Mouse (Mus musculus) heart, embryonic 15.5 days (tissue): Measurements from ENCODE around the gene Fat2. TPM values are rescaled to one million over a fixed set of nuclear protein-coding genes. Genes with fewer than 3 reads are reported as not detected.

ENCODE experiments used
- ATAC-seq: fragments of 200-750 bp; cut with Nextera tagmentation; replicated peaks from 2 replicates; pipeline ENCODE4 v1.8.0; 2017; ENCODE audit warnings: low read depth, moderate TSS enrichment; ENCODE audit not compliant: insufficient number of reproducible peaks, insufficient read depth, low FRiP score
- H3K27ac ChIP-seq: fragments of 300-500 bp; sonication (generic); 2 replicates; pipeline ENCODE4 v1.5.1; 2015; ENCODE audit warnings: mild to moderate bottlenecking, inconsistent platforms
- H3K27me3 ChIP-seq: fragments of 300-500 bp; sonication (generic); 2 replicates; pipeline ENCODE4 v1.6.1; 2015; ENCODE audit warnings: inconsistent platforms
- H3K36me3 ChIP-seq: fragments of 300-500 bp; sonication (generic); 2 replicates; pipeline ENCODE4 v1.6.1; 2015; ENCODE audit warnings: mild to moderate bottlenecking, inconsistent platforms
- H3K4me1 ChIP-seq: fragments of 300-500 bp; sonication (generic); replicated peaks from 2 replicates; pipeline ENCODE4 v1.6.1; 2015; ENCODE audit warnings: inconsistent platforms
- H3K4me2 ChIP-seq: fragments of 300-500 bp; sonication (generic); 2 replicates; pipeline ENCODE4 v1.6.1; 2015; ENCODE audit warnings: inconsistent platforms, mild to moderate bottlenecking, moderate library complexity
- H3K4me3 ChIP-seq: fragments of 300-500 bp; sonication (generic); 2 replicates; pipeline ENCODE4 v1.5.1; 2015; ENCODE audit warnings: mild to moderate bottlenecking, inconsistent platforms
- H3K9ac ChIP-seq: fragments of 300-500 bp; sonication (generic); 2 replicates; pipeline ENCODE4 v1.6.1; 2015; ENCODE audit warnings: mild to moderate bottlenecking, inconsistent platforms
- H3K9me3 ChIP-seq: fragments of 300-500 bp; sonication (generic); replicated peaks from 2 replicates; pipeline ENCODE4 v1.6.1; 2016; ENCODE audit warnings: inconsistent platforms
- WGBS: fragments of 180-500 bp; shearing (Covaris S2); methylation state at CpG from one replicate; pipeline ENCODE4 v1.1.7; 2015; ENCODE audit warnings: mixed read lengths; 5-methylcytosine and 5-hydroxymethylcytosine counted together
- polyA plus RNA-seq: library from polyadenylated mRNA; unstranded; fragments of >200 nt; fragmentation: Nextera tagmentation; extraction: Ambion mirVana; gene quantifications from 2 replicates; pipeline ENCODE4 v1.2.1, GENCODE M21; 2015

Gene Fat2
- polyA plus RNA-seq, 1 experiment from 2014 or later, result 0.03 TPM

DNA sequence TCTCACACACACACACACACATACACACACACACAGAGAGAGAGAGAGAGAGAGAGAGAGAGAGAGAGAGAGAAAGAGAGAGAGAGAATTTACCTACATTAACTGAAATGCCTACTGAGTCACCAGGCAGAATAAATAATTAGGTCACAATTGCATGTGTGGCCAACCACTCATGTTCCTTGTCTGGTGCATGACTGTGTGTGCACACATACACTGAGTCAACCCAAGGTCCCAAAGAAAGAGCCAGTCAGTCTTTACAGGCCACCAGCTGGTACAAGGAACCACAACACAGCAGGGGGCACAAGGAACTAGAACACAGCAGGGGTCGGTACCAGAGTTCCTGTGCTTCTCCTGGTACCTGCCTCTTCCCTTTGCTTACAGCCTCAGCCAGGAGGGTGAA is 99.5 kb downstream of the Fat2 start:
- no peak for ATAC-seq
- 62% methylated on average over 1 of the region's 1 CpGs for WGBS
- Histone ChIP-seq H3K9ac (no peak overlapping the region), H3K36me3 (no peaks in the 10 kb centered on the region), H3K27ac (no peak overlapping the region), H3K4me1 (no peaks in the 10 kb centered on the region), H3K27me3 (no peaks in the 10 kb centered on the region), H3K4me2 (no peak overlapping the region), H3K9me3 (no peaks in the 10 kb centered on the region), H3K4me3 (no peak overlapping the region)

DNA sequence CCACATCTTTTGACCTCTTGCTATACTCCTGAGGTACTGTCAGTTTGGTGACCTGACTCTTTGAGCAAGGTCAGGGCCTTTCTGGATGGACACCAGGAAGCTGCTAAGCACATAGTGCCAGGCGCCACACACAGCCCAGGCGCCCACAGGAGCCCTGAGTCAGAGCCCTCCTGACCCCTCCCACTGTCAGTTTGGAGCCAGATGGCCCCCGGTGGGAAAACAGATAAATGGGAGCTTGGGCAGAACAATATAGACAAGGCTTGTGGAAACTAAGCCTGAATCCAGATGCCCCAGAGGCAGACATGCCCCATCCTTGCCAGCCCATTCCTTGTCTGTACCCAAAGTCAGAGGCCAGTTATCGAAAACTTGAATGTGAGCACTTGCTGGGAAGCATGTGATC is 101.6 kb downstream of the Fat2 start:
- Histone ChIP-seq H3K27me3 (no peaks in the 10 kb centered on the region), H3K4me1 (no peaks in the 10 kb centered on the region), H3K4me3 (no peak overlapping the region), H3K9ac (no peak overlapping the region), H3K9me3 (no peaks in the 10 kb centered on the region), H3K4me2 (no peak overlapping the region), H3K36me3 (no peaks in the 10 kb centered on the region), H3K27ac (no peak overlapping the region)
- 76% methylated on average over 4 of the region's 4 CpGs for WGBS
- no peak for ATAC-seq

DNA sequence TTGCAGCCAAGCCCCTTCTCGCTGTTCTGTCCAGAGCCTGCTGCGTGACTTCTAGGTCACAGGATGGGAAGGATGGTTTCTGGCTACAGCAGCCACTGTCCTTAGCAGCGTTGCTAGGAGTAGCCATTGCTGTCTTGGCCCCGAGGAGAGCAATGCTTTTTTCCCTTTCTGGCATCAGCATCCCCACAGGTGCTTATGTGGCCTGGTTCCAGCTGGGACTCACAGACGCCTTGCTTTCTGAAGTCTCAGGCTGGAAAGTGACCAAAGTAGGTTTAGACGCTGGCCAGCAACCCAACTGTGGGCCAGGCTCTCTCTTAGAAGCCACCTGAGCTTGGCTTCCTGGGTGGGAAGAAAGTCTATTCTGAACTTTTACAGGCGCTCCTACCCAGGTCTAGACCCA is 102.1 kb downstream of the Fat2 start:
- Histone ChIP-seq H3K4me1 (no peaks in the 10 kb centered on the region), H3K9me3 (no peaks in the 10 kb centered on the region), H3K27ac (no peak overlapping the region), H3K4me3 (no peak overlapping the region), H3K9ac (no peak overlapping the region), H3K27me3 (no peaks in the 10 kb centered on the region), H3K36me3 (no peaks in the 10 kb centered on the region), H3K4me2 (no peak overlapping the region)
- no peak for ATAC-seq
- WGBS, result 77% methylated on average over 7 of the region's 7 CpGs

DNA sequence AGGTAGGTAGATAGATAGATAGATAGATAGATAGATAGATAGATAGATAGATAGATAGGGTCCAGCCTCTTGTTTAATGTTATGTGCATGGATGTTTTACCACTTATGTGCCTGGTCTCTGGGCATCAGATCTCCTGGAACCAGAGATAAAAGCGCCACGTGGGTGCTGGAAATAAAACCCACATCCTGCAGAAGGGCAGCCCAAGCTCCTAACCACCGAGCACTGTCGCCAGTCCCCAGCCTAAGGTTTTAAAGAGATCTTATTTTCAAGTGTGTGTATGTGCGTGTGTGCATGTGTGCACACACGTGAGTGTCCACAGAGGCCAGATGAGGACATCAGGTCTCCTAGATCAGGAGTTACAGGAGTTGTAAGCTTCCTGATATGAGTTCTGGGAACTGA is 105.3 kb downstream of the Fat2 start:
- Histone ChIP-seq H3K4me1 (no peaks in the 10 kb centered on the region), H3K4me3 (no peak overlapping the region), H3K4me2 (no peak overlapping the region), H3K9me3 (no peaks in the 10 kb centered on the region), H3K9ac (no peak overlapping the region), H3K36me3 (no peaks in the 10 kb centered on the region; the same call in 1 of the 2 replicates), H3K27ac (no peak overlapping the region), H3K27me3 (no peaks in the 10 kb centered on the region)
- no peak for ATAC-seq
- WGBS, result 83% methylated on average over 6 of the region's 6 CpGs

DNA sequence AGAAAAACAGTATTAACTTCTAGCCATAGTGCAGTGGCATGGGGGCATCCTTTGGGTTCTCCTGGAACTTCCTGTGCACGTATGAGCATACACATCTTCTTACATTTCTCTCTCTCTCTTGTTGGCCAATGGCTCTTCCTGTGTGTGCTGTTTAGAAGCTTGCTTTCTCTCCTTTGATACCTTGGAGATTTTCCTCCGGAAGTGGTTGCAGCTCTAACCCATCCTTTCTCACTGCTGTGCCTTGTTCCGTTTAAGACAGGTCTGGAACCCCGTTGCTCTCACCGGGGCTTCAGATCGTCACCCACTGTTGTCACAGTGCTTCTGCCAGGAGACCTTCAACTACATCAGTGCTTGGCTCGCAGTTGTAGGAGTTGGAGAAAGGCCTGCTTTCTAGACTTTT is 115.1 kb downstream of the Fat2 start:
- H3K27ac ChIP-seq, result no peak overlapping the region
- no peak for ATAC-seq
- no peak overlapping the region for H3K4me3 ChIP-seq
- H3K9ac ChIP-seq, result no peak overlapping the region
- no peaks in the 10 kb centered on the region for H3K27me3 ChIP-seq
- H3K9me3 ChIP-seq, result no peaks in the 10 kb centered on the region
- H3K4me2 ChIP-seq, result no peak overlapping the region
- H3K36me3 ChIP-seq, result peaks cover 3% of the 10 kb centered on the region; the same call in 1 of the 2 replicates
- 81% methylated on average over 7 of the region's 7 CpGs for WGBS
- H3K4me1 ChIP-seq, result peaks cover 9% of the 10 kb centered on the region; the same call in 1 of the 2 replicates

DNA sequence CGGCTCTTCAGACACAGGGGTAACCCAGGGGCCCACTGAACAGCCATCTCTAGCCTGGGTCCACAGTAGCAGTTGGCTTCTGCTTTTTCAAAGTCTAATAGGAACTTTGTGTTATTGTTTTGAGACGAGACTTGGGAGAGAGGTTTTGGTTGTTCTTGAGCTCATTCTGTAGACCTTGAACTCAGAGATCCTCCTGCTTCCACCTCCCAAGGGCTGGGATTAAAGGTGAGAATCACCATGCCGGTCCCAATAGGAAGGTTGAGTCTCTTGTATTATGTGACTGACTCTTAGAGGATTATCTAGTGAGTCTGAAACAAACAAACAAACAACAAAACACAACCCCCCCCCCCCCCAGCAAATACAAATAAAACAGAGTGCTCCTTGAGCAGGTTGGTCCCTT is 117.9 kb downstream of the Fat2 start:
- WGBS, result 87% methylated on average over 3 of the region's 3 CpGs
- H3K27me3 ChIP-seq, result no peaks in the 10 kb centered on the region
- H3K4me1 ChIP-seq, result peaks cover 9% of the 10 kb centered on the region; the same call in 1 of the 2 replicates
- peaks cover 3% of the 10 kb centered on the region; the same call in 1 of the 2 replicates for H3K36me3 ChIP-seq
- H3K4me2 ChIP-seq, result no peak overlapping the region
- no peaks in the 10 kb centered on the region for H3K9me3 ChIP-seq
- no peak overlapping the region for H3K9ac ChIP-seq
- no peak for ATAC-seq
- no peak overlapping the region for H3K27ac ChIP-seq
- H3K4me3 ChIP-seq, result no peak overlapping the region

DNA sequence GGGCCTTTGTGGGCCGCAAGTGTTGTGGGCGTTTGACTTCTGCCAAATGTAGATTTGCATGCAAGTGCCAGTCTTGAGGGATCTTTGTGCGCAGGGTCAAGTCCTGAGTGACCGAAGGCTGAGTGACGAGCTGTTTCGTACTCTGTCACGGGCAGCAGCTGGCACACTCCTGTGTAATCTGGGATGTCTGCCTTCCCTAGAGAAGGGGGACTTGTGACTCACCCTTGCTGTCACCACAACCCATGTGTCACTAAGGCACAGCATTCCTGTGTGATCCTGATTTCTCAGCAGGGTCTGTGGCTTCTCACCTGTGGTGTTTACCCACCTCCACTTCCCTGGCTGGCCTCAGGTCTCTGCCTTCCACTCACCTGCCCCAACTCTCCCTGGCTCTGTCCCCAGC is 118.5 kb downstream of the Fat2 start:
- ATAC-seq, result no peak
- 63% methylated on average over 7 of the region's 7 CpGs for WGBS
- peaks cover 9% of the 10 kb centered on the region; the same call in 1 of the 2 replicates for H3K4me1 ChIP-seq

DNA sequence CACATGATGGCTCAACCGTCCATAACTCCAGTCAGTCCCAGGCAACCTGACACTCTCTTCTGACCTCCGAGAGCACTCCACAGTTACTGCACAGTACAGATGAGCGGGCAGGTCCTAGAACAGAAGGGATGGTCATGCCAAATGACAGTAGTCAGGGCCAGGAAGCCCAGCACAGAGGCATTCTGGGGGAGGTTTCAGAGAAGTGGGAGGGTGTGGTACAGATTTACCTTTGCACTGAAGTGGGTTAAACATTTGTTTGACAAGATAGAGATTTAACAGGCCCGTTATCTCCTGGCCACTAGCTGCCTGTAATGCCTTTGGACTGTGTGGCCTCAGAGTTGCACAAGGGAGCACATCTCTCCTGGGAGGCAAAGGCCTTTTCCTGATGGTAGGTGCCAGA is 118.9 kb downstream of the Fat2 start:
- no peak for ATAC-seq
- Histone ChIP-seq H3K9me3 (no peaks in the 10 kb centered on the region), H3K27ac (no peak overlapping the region), H3K4me3 (no peak overlapping the region), H3K4me2 (no peak overlapping the region), H3K27me3 (no peaks in the 10 kb centered on the region), H3K9ac (no peak overlapping the region), H3K4me1 (peaks cover 9% of the 10 kb centered on the region; the same call in 1 of the 2 replicates), H3K36me3 (peaks cover 3% of the 10 kb centered on the region; the same call in 1 of the 2 replicates)
- 66% methylated on average over 4 of the region's 4 CpGs for whole genome bisulfite sequencing

More for the DNA sequence above, 118.5 kb downstream of the Fat2 start:
- H3K4me3 ChIP-seq, result no peak overlapping the region
- H3K9me3 ChIP-seq, result no peaks in the 10 kb centered on the region
- H3K27ac ChIP-seq, result no peak overlapping the region
- H3K27me3 ChIP-seq, result no peaks in the 10 kb centered on the region
- no peak overlapping the region for H3K4me2 ChIP-seq
- peaks cover 3% of the 10 kb centered on the region; the same call in 1 of the 2 replicates for H3K36me3 ChIP-seq
- H3K9ac ChIP-seq, result no peak overlapping the region

DNA sequence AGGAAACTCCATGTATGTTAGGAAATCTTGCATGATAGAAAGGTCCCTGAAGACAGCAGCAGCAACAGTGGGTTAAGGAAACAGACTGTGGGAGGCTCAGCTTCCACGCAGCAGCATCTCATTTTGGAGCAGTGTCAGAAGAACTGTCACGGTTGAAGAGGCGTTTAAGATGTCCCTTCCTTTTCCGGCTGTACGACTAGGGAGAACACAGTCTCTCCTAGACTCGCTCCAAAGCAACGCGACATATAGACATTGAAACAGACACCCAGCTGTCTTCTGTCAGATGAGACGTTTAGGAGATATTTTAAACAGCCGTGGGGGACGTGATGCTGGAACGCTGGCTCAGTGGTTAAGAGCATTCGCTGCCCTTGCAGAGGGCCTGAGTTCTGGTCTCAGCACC is 119.5 kb downstream of the Fat2 start:
- no peak overlapping the region for H3K4me3 ChIP-seq
- WGBS, result 66% methylated on average over 13 of the region's 13 CpGs

DNA sequence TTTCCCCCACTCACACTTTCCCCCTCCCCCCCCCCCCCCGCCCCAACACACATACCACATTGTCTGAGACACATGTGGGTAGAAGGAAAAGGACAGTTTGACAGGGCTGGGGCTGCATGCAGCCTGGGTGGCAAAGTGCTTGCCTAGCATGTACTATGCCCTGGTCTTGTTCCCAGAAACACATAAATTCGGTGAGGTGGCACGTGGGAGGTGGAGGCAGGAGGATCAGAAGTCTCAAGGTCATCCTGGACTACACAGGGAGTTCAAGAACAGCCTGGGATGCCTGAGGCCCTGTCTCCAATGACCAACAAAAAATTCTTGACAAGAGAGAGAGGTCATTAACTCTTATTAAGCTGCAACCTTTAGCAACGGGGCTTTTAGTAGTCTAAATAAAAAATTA is 120.3 kb downstream of the Fat2 start:
- H3K36me3 ChIP-seq, result peaks cover 3% of the 10 kb centered on the region; the same call in 1 of the 2 replicates
- no peaks in the 10 kb centered on the region for H3K27me3 ChIP-seq
- no peak for ATAC-seq
- WGBS, result 62% methylated on average over 4 of the region's 4 CpGs
- no peaks in the 10 kb centered on the region for H3K9me3 ChIP-seq
- peaks cover 9% of the 10 kb centered on the region; the same call in 1 of the 2 replicates for H3K4me1 ChIP-seq
- H3K4me3 ChIP-seq, result no peak overlapping the region
- no peak overlapping the region for H3K4me2 ChIP-seq
- no peak overlapping the region for H3K27ac ChIP-seq
- H3K9ac ChIP-seq, result no peak overlapping the region

More for the DNA sequence above, 119.5 kb downstream of the Fat2 start:
- H3K36me3 ChIP-seq, result peaks cover 3% of the 10 kb centered on the region; the same call in 1 of the 2 replicates
- no peak overlapping the region for H3K4me2 ChIP-seq
- no peaks in the 10 kb centered on the region for H3K9me3 ChIP-seq
- no peak for ATAC-seq
- H3K9ac ChIP-seq, result no peak overlapping the region
- H3K4me1 ChIP-seq, result peaks cover 9% of the 10 kb centered on the region; the same call in 1 of the 2 replicates
- no peak overlapping the region for H3K27ac ChIP-seq
- H3K27me3 ChIP-seq, result no peaks in the 10 kb centered on the region

DNA sequence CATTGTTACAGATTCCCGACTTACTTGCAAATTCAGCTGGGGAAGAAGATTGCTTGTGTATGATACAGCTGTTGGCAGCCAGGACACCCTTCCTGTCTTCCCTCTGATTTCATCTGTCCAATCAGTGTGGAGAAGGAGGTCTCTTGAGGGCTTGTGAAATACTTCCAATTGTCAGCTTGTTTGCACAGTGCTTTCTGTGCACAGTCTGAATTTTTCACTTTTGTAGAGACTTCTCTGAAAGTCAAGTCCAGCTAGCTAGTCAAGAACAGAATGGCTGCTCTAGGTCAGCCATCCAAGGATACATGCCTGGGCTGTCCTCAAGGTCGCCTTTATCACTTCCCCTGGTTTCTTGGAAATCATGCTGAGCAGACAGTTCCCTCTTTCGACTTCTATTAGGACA is 121.4 kb downstream of the Fat2 start:
- no peak for ATAC-seq
- Histone ChIP-seq H3K9ac (no peak overlapping the region), H3K36me3 (peaks cover 3% of the 10 kb centered on the region; the same call in 1 of the 2 replicates), H3K4me1 (peaks cover 9% of the 10 kb centered on the region; the same call in 1 of the 2 replicates), H3K4me3 (no peak overlapping the region), H3K9me3 (no peaks in the 10 kb centered on the region), H3K27ac (no peak overlapping the region), H3K4me2 (no peak overlapping the region), H3K27me3 (no peaks in the 10 kb centered on the region)
- 58% methylated on average over 3 of the region's 3 CpGs for WGBS

DNA sequence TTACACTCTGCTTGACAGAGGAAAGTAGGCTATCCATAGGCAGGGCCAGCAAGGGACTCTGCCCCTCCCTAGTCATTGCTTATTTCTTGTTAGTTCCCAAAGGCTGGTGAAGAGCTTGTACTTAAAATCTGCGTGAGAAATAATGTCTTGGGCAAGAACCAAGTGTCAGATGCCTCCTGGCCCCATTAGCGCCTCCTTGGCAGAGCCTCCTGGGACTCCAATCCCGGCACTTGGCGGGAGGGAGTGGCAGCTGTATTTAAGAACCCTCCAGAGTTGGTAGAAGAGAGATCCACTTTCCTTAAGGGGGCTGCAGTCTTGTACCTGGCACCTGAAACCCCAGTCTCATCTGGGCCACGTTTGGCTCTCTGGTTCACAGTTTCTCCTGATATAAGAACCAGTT is 122.2 kb downstream of the Fat2 start:
- no peaks in the 10 kb centered on the region for H3K9me3 ChIP-seq
- no peak overlapping the region for H3K27ac ChIP-seq
- H3K4me3 ChIP-seq, result no peak overlapping the region
- H3K27me3 ChIP-seq, result no peaks in the 10 kb centered on the region
- ATAC-seq, result no peak
- peaks cover 9% of the 10 kb centered on the region; the same call in 1 of the 2 replicates for H3K4me1 ChIP-seq
- H3K36me3 ChIP-seq, result peaks cover 3% of the 10 kb centered on the region; the same call in 1 of the 2 replicates
- no peak overlapping the region for H3K9ac ChIP-seq
- no peak overlapping the region for H3K4me2 ChIP-seq
- 77% methylated on average over 5 of the region's 5 CpGs for WGBS
